Mouse (Mus musculus): ENCODE measurements at regions not wholly inside any gene's neighbourhood (a gene's known extent, or its start where the extent isn't known, plus 50 kb on each side); places are given as distances from the start of the nearest gene placed in this dataset.

- TF ChIP-seq CTCF (IDR thresholded peaks at IDR 0.05; ENCODE audit: low read depth) = no peak
- no peak for TF ChIP-seq EP300 (IDR thresholded peaks at IDR 0.05; ENCODE audit: low read depth)
Observed at GRCm38 (mm10) chr16:73772454-73772853, 639.2 kb downstream of the Robo2 start.

Data from heart, postnatal 0 days (tissue).